Comparison of ENCODE assay signal across 19 mouse cellular contexts in the genomic region with DNA sequence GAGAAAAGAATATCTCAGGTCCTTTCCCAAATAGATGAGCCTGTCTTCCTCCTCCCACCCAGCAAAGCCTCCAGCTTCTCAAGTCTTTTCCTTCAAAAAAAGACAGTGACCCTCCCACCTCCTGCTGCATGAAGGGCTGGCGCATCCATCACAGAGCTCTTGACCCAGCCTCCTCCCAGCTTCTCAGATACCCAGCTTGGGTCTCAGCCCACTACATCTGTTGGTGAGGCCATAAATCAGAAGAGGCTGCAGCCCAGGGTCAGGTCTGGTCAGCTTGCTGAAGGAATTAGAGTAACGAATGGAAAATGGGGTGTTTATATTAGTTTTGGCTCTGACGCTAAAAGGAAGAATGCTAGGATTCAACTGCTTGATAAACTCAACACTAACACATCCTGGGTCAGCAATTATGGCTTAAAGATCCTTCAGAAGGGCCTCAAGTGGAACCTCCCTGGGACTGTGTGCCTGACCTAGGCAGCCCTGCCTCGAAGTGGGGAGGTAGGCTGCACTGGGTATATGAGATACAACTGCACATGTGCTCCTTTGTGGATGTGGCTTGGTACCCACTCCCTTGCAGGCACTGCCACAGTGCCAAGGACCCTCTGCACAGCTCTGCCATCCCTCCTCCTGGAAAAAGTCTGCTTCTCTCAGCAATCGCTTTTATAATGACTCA.
DNase-seq lines count a peak whose midpoint lies in the region; ATAC-seq lines count a peak whose summit lies in the region.
"Had no signal": no experiment of that assay in that cellular context is flagged by ENCODE, and none has a peak within 500 bp of the region (broad histone marks: within the 10 kb centered on the region; RNA-seq: fewer than 3 reads in every experiment).

No protein-coding gene starts in this region.

- no peaks in the 10 kb centered on the region for H3K36me3 ChIP-seq in kidney, embryonic 16.5 days (ENCODE audit: insufficient read depth, low read length)
- H3K36me3 ChIP-seq: embryonic facial prominence, embryonic 13.5 days; forebrain, embryonic 12.5 days; hindbrain, embryonic 12.5 days had no signal

- no peaks in the 10 kb centered on the region for H3K9me3 ChIP-seq in kidney, embryonic 16.5 days (ENCODE audit: low read length)
- H3K9me3 ChIP-seq: embryonic facial prominence, embryonic 13.5 days; forebrain, embryonic 12.5 days; hindbrain, embryonic 12.5 days had no signal

- H3K9ac ChIP-seq in kidney, embryonic 16.5 days (replicated peaks; ENCODE audit: low read length) = no peak overlapping the region
- H3K9ac ChIP-seq: embryonic facial prominence, embryonic 13.5 days; forebrain, embryonic 12.5 days; hindbrain, embryonic 12.5 days; liver, postnatal 0 days had no signal

- H3K27me3 ChIP-seq in kidney, embryonic 16.5 days (ENCODE audit: insufficient read depth, low read length) = no peaks in the 10 kb centered on the region; the same call in none of the 2 replicates
- H3K27me3 ChIP-seq: embryonic facial prominence, embryonic 13.5 days; hindbrain, embryonic 12.5 days had no signal

- DNase-seq in adrenal gland, postnatal 14 days = peak; percentile 15
- DNase-seq in adrenal gland, postnatal 4 days (ENCODE audit: low spot score in 2 of 2) = no peak
- no peak for DNase-seq in kidney, adult 8-10 months
- DNase-seq in lung, postnatal 10 days = peak; percentile 30
- DNase-seq in lung, postnatal 36 days = no peak
- DNase-seq: adrenal gland, postnatal 36 days; cerebellum, adult 11 months; cerebellum, adult 9-11 months; liver, postnatal 0 days; midbrain, embryonic 14.5 days; thymus, adult 18-20 months; thymus, postnatal 36 days had no signal

- 13% methylated on average over 5 of the region's 5 CpGs for WGBS in kidney, embryonic 16.5 days

- H3K27ac ChIP-seq in kidney, embryonic 16.5 days (ENCODE audit: low read length) = no peak overlapping the region
- H3K27ac ChIP-seq: embryonic facial prominence, embryonic 13.5 days; forebrain, embryonic 12.5 days; hindbrain, embryonic 12.5 days had no signal

- peak; percentile 89 for ATAC-seq in kidney, embryonic 16.5 days (ENCODE audit: low FRiP score, low TSS enrichment)
- ATAC-seq in frontal cortex, adult (ENCODE audit: low TSS enrichment) = no peak
- ATAC-seq: liver, postnatal 0 days had no signal

- no peak overlapping the region for H3K4me3 ChIP-seq in kidney, embryonic 16.5 days (ENCODE audit: low read length)
- H3K4me3 ChIP-seq: embryonic facial prominence, embryonic 13.5 days; erythroblast, embryonic 14.5 days; forebrain, embryonic 12.5 days; hindbrain, embryonic 12.5 days; megakaryocyte, embryonic 14.5 days had no signal

- peaks cover 10% of the 10 kb centered on the region; the same call in 1 of the 2 replicates for H3K4me1 ChIP-seq in kidney, embryonic 16.5 days (ENCODE audit: insufficient read depth, low read length)
- H3K4me1 ChIP-seq: embryonic facial prominence, embryonic 13.5 days; forebrain, embryonic 12.5 days; hindbrain, embryonic 12.5 days had no signal

- no peak overlapping the region for H3K4me2 ChIP-seq in kidney, embryonic 16.5 days (replicated peaks; ENCODE audit: low read depth, low read length)
- H3K4me2 ChIP-seq: embryonic facial prominence, embryonic 13.5 days; forebrain, embryonic 12.5 days; hindbrain, embryonic 12.5 days had no signal

Comparison
In these comparisons a context has a peak if more than half of its experiments do, and no peak if none do; other contexts are left out.
1. DNase-seq: peak in adrenal gland, postnatal 14 days (single experiment) and lung, postnatal 10 days (single experiment); none in adrenal gland, postnatal 4 days (0 of 2), kidney, adult 8-10 months (0 of 2) and lung, postnatal 36 days (single experiment).